Mouse (Mus musculus): ENCODE data around the gene Ppp1r15b. TPM values are rescaled to one million over a fixed set of nuclear protein-coding genes. Genes with fewer than 3 reads are reported as not detected.

The Ppp1r15b gene
- 46.7 and 55.6 TPM in 2 replicates for polyA plus RNA-seq (2014; fragmentation: Nextera tagmentation; extraction: Ambion mirVana)

DNA sequence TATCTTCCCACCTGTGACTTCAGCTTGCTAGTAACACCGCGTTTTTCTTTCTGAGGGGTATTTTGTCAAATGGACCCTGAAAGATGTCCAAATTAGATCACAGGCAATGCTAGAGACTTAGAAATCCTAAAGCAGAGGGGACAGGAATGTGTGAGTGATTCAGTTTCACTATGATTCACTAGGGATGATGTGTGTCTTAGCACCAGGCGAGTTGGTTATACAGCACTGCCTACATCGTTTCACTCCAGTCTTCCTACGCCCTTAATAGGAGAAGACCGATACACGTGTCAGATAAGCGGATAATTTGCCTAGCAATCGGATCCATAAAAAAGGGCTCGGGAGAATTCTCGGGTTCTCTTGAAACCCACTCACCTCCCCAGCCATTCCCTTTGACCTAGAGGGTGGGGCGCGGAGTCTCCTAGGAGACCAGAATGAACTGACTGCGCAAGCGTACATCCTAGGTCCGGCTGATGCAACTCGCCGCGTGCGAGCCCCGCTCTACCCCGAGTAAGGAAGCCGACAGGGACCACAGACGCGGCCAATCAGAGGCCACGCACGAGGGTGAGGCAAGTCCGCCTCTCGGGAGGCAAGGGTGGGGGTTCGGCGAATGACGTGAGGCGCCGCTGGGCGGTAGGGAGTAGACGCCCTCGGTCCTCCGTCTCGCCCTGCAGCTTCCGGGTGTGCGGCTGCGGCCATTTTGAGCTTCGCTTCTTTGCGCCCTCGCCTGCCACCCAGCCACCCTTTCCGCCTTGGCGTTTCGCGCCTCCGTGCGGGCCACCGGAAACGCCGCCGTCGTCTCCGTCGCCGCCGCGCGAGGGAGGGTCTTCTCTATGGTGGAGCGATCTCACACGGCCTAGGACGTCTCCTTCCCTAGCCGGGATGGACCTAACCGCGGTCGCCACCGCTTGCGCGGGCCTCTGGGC is at the start of gene Ppp1r15b:
Gene Ppp1r15b (plus strand): TSS at position 506 of the 923 bp plus-strand sequence.
- peak within 1 kb of the TSS; percentile 98 for H3K4me3 ChIP-seq (ENCODE audit: low read depth, low read length)
- H3K27ac ChIP-seq (replicated peaks; ENCODE audit: low read depth, low read length): peak within 1 kb of the TSS; percentile 89
- no peaks in the 10 kb centered on the region for H3K9me3 ChIP-seq (ENCODE audit: control insufficient read depth, low read length)
- H3K27me3 ChIP-seq (ENCODE audit: control insufficient read depth, insufficient read depth, low read length): no peaks in the 10 kb centered on the region
- WGBS: 1% methylated on average over 72 of the region's 72 CpGs
- H3K36me3 ChIP-seq (ENCODE audit: control insufficient read depth, insufficient read depth, low read length): peaks cover 4% of the 10 kb centered on the region
- peak within 1 kb of the TSS; percentile 93 for H3K9ac ChIP-seq (ENCODE audit: low read length)
- peak; percentile 98 for DNase-seq (ENCODE audit: low spot score)
- ATAC-seq (ENCODE audit: insufficient number of reproducible peaks, low FRiP score, low TSS enrichment, low read depth): peak; percentile 98
- peaks cover 21% of the 10 kb centered on the region for H3K4me1 ChIP-seq (ENCODE audit: control insufficient read depth, insufficient read depth, low read length)
- H3K4me2 ChIP-seq (ENCODE audit: low read depth, severe bottlenecking): peak within 1 kb of the TSS; percentile 99

DNA sequence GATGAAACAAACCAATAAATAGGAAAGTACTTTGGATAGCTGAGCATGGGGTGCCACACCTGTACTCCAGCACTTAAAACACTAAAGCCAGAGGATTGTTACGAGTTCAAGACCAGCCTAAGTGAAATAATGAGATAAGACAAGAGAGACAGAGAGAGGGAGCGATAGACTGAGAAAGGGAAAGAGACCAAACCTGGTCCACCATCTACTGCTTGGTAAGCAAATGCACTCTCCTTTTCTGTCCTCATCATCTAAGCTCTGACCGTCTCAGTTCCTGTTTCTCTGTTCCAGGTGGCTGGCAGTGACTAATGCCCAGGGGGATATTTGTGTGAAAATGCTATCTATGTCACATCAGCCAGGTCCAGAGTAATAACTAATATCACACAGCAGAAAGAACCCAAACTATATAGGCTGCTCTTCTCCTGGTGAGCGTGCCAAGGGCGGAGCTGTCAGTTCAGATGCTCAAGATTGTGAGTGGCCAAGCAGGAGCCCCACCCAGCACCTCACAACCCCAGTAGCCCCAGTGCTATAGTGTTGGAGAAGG is 47.9 kb upstream of the Ppp1r15b start:
- Histone ChIP-seq H3K9ac (ENCODE audit: low read length) (no peak overlapping the region), H3K4me3 (ENCODE audit: low read depth, low read length) (no peak overlapping the region), H3K4me2 (ENCODE audit: low read depth, severe bottlenecking) (no peak overlapping the region), H3K27me3 (ENCODE audit: control insufficient read depth, insufficient read depth, low read length) (no peaks in the 10 kb centered on the region), H3K4me1 (ENCODE audit: control insufficient read depth, insufficient read depth, low read length) (0 out of 2 replicates have a peak, but pooled peaks cover 3% of the 10 kb centered on the region), H3K9me3 (ENCODE audit: control insufficient read depth, low read length) (no peaks in the 10 kb centered on the region), H3K27ac (replicated peaks; ENCODE audit: low read depth, low read length) (no peak overlapping the region), H3K36me3 (ENCODE audit: control insufficient read depth, insufficient read depth, low read length) (0 out of 2 replicates have a peak, but pooled peaks cover 3% of the 10 kb centered on the region)
- WGBS: 90% methylated on average over 5 of the region's 5 CpGs
- no peak for ATAC-seq (ENCODE audit: insufficient number of reproducible peaks, low FRiP score, low TSS enrichment, low read depth)
- DNase-seq (ENCODE audit: low spot score): no peak

DNA sequence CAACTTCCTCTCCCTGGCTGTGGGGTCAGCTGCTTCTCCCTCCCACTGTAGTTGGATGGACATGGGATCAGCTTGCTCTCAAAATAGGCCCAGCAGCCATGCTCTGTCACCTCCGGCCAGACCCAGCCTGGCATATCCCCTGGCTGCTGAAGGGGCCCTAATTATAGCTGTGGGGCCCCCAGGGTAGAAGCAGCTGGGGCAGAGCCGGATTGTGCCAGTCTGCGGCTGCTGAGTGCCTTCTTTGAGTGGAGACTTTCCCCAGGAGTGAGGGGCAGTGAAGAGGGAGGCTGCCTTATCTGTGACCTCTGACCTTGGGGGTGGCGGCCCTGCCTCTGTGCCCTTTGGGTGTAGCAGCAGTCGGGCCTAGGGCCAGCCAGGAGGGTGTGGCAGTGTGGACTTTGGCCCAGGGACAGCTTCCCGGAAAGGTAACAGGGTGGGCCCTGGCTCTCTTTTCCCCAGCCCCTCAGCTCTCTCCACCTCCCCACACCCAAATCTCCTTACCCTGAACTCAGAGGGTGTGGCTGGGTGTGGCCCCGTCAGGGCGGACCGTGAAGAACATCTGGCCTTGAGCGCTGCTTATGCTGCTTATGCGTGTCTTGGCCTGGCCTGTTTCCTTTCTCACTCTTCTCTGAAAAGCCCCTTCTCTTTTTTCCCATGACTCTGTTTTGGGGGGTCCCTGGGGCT is 46.9 kb upstream of the Ppp1r15b start:
- no peaks in the 10 kb centered on the region for H3K9me3 ChIP-seq (ENCODE audit: control insufficient read depth, low read length)
- H3K27ac ChIP-seq (replicated peaks; ENCODE audit: low read depth, low read length): no peak overlapping the region
- no peak overlapping the region for H3K4me3 ChIP-seq (ENCODE audit: low read depth, low read length)
- 69% methylated on average over 11 of the region's 11 CpGs for WGBS
- 0 out of 2 replicates have a peak, but pooled peaks cover 3% of the 10 kb centered on the region for H3K4me1 ChIP-seq (ENCODE audit: control insufficient read depth, insufficient read depth, low read length)
- no peak for ATAC-seq (ENCODE audit: insufficient number of reproducible peaks, low FRiP score, low TSS enrichment, low read depth)
- no peak for DNase-seq (ENCODE audit: low spot score)
- H3K36me3 ChIP-seq (ENCODE audit: control insufficient read depth, insufficient read depth, low read length): 0 out of 2 replicates have a peak, but pooled peaks cover 3% of the 10 kb centered on the region
- H3K27me3 ChIP-seq (ENCODE audit: control insufficient read depth, insufficient read depth, low read length): no peaks in the 10 kb centered on the region
- H3K9ac ChIP-seq (ENCODE audit: low read length): no peak overlapping the region
- H3K4me2 ChIP-seq (ENCODE audit: low read depth, severe bottlenecking): no peak overlapping the region

DNA sequence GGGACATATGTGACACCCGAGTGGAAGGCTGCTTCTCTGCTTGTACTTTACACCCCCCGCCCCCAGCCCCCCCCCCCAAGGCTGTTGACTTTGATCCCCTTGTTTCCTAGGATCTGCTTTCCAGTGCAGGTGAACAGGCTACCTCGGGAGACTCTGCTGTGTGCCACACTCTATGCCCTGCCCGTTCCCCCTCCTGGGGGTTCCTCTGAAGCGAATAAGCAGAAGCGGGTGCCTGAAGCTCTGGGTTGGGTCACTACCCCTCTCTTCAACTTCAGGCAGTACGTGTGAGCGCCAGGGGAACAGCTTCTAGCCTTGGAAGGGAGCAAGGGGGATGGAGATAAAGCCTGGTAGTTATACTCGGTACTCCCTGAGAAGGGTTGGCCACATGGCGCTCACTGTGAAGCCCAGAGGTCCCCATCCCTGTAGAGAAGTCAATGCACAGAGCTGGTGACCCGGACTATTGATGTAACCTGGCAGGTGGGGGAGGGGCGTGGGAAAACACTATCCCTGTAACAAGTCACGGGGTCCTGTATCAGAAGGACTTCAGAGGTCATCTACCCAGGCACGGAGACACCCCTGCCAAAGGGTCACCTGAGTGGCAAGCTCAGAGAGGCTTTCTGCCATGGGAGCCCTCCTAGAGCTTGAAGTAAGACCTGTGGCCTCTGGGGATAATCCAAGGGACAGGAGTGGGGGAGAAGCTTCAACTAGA is 46.1 kb upstream of the Ppp1r15b start:
- Histone ChIP-seq H3K27ac (replicated peaks; ENCODE audit: low read depth, low read length) (no peak overlapping the region), H3K36me3 (ENCODE audit: control insufficient read depth, insufficient read depth, low read length) (0 out of 2 replicates have a peak, but pooled peaks cover 3% of the 10 kb centered on the region), H3K4me3 (ENCODE audit: low read depth, low read length) (no peak overlapping the region), H3K9me3 (ENCODE audit: control insufficient read depth, low read length) (no peaks in the 10 kb centered on the region), H3K27me3 (ENCODE audit: control insufficient read depth, insufficient read depth, low read length) (no peaks in the 10 kb centered on the region), H3K4me1 (ENCODE audit: control insufficient read depth, insufficient read depth, low read length) (0 out of 2 replicates have a peak, but pooled peaks cover 3% of the 10 kb centered on the region), H3K4me2 (ENCODE audit: low read depth, severe bottlenecking) (no peak overlapping the region), H3K9ac (ENCODE audit: low read length) (no peak overlapping the region)
- no peak for DNase-seq (ENCODE audit: low spot score)
- ATAC-seq (ENCODE audit: insufficient number of reproducible peaks, low FRiP score, low TSS enrichment, low read depth): no peak
- WGBS: 78% methylated on average over 14 of the region's 14 CpGs

DNA sequence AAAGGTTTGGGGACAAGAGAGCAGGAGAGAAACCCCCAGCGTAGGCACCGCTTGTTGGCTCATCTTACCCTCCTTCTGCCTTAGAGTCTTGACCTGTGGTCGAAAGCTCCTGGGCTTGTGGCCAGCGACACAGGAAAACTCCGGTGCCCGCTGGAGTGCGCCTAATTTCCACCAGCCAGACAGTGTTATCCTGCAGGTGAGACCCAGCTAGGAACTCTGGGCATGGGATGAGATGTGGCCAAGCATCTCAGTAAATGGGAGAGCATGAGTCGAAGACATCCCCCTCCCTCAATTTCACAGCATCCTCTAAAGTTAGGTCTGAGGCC is 45.6 kb upstream of the Ppp1r15b start:
- H3K27ac ChIP-seq (replicated peaks; ENCODE audit: low read depth, low read length): no peak overlapping the region
- no peak overlapping the region for H3K9ac ChIP-seq (ENCODE audit: low read length)
- DNase-seq (ENCODE audit: low spot score) (no peak), ATAC-seq (ENCODE audit: insufficient number of reproducible peaks, low FRiP score, low TSS enrichment, low read depth) (no peak)
- WGBS: 93% methylated on average over 8 of the region's 8 CpGs
- H3K4me2 ChIP-seq (ENCODE audit: low read depth, severe bottlenecking): no peak overlapping the region
- H3K27me3 ChIP-seq (ENCODE audit: control insufficient read depth, insufficient read depth, low read length): no peaks in the 10 kb centered on the region
- H3K9me3 ChIP-seq (ENCODE audit: control insufficient read depth, low read length): no peaks in the 10 kb centered on the region
- H3K36me3 ChIP-seq (ENCODE audit: control insufficient read depth, insufficient read depth, low read length): 0 out of 2 replicates have a peak, but pooled peaks cover 3% of the 10 kb centered on the region
- no peak overlapping the region for H3K4me3 ChIP-seq (ENCODE audit: low read depth, low read length)
- H3K4me1 ChIP-seq (ENCODE audit: control insufficient read depth, insufficient read depth, low read length): 0 out of 2 replicates have a peak, but pooled peaks cover 3% of the 10 kb centered on the region

DNA sequence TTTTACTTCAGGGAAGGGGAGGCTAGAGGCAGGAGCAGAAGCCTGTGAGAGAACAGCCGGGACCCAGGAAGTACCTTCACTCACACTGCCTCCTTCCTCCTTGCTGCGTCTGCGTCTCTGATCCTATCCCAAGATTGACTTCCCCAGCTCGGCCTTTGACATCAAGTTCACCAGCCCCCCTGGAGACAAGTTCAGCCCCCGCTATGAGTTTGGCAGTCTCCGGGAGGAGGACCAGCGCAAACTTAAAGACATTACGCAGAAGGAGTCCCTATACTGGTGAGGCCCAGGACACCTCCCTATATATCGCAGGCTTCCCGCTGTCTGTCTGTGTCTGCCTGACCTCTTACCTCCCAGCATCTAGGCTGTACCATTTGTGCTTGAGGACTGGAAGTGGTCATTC is 44.1 kb upstream of the Ppp1r15b start:
- H3K27ac ChIP-seq (replicated peaks; ENCODE audit: low read depth, low read length): no peak overlapping the region
- 0 out of 2 replicates have a peak, but pooled peaks cover 3% of the 10 kb centered on the region for H3K36me3 ChIP-seq (ENCODE audit: control insufficient read depth, insufficient read depth, low read length)

DNA sequence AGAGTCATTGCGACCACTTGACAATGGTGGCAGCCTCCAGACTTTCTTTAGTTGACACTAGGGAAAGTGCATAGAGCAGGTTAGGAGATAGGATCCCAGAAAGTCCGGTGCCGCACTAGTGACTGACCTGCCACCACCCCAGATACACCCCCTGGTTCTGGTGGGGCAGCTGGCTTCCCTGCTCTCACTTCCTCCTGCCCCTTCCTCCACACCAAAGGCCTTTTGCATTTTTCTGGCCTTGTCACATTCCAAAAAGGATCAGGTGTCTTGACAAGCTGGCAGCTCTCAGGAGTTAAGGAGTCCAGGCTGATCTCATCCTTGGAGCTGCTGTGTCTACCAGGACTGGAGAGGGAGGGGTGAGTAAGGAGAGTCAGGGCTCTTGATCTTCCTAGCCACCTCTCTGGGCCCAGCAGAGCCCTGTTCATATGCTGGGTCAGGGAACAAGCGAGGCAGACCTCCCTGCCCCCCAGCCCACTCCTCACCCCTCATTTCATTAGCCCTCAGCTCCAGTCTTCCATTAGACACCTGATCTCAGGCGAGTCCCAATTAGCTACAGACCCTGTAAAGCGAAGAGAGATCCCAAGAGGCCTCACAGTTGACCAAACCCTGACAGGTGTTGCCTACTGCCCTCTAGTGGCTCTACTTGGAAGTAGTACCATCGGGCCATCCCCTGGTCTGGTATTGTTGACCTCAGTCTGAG is 43.6 kb upstream of the Ppp1r15b start:
- H3K36me3 ChIP-seq (ENCODE audit: control insufficient read depth, insufficient read depth, low read length): 0 out of 2 replicates have a peak, but pooled peaks cover 3% of the 10 kb centered on the region
- no peak overlapping the region for H3K9ac ChIP-seq (ENCODE audit: low read length)
- no peak overlapping the region for H3K4me3 ChIP-seq (ENCODE audit: low read depth, low read length)
- no peak overlapping the region for H3K27ac ChIP-seq (replicated peaks; ENCODE audit: low read depth, low read length)
- DNase-seq (ENCODE audit: low spot score): peak; percentile 83
- H3K9me3 ChIP-seq (ENCODE audit: control insufficient read depth, low read length): no peaks in the 10 kb centered on the region
- WGBS: 45% methylated on average over 7 of the region's 7 CpGs
- H3K4me1 ChIP-seq (ENCODE audit: control insufficient read depth, insufficient read depth, low read length): 0 out of 2 replicates have a peak, but pooled peaks cover 3% of the 10 kb centered on the region
- ATAC-seq (ENCODE audit: insufficient number of reproducible peaks, low FRiP score, low TSS enrichment, low read depth): 0 out of 2 replicates have a peak, but pooled peaks have one; percentile 51
- H3K4me2 ChIP-seq (ENCODE audit: low read depth, severe bottlenecking): no peak overlapping the region
- H3K27me3 ChIP-seq (ENCODE audit: control insufficient read depth, insufficient read depth, low read length): no peaks in the 10 kb centered on the region

More for the DNA sequence above, 44.1 kb upstream of the Ppp1r15b start:
- WGBS: 81% methylated on average over 10 of the region's 10 CpGs
- DNase-seq (ENCODE audit: low spot score) (no peak), ATAC-seq (ENCODE audit: insufficient number of reproducible peaks, low FRiP score, low TSS enrichment, low read depth) (no peak)
- Histone ChIP-seq H3K9me3 (ENCODE audit: control insufficient read depth, low read length) (no peaks in the 10 kb centered on the region), H3K27me3 (ENCODE audit: control insufficient read depth, insufficient read depth, low read length) (no peaks in the 10 kb centered on the region), H3K4me3 (ENCODE audit: low read depth, low read length) (no peak overlapping the region), H3K4me1 (ENCODE audit: control insufficient read depth, insufficient read depth, low read length) (0 out of 2 replicates have a peak, but pooled peaks cover 3% of the 10 kb centered on the region), H3K4me2 (ENCODE audit: low read depth, severe bottlenecking) (no peak overlapping the region), H3K9ac (ENCODE audit: low read length) (no peak overlapping the region)

All from limb, embryonic 11.5 days (tissue).